Mouse (Mus musculus): ENCODE results near the gene Gm8104. TPM values are rescaled to one million over a fixed set of nuclear protein-coding genes. Genes with fewer than 3 reads are reported as not detected.
"Not testable (repeated sequence)": the region's sequence is repeated elsewhere in the genome, so short reads cannot be mapped to it uniquely, and the experiment has no call there.

Gm8104 gene
- not detected in 2 replicates for polyA plus RNA-seq (2012; rRNA removed)
- not detected in 2 replicates for polyA plus RNA-seq (2014; fragmentation: Nextera tagmentation; extraction: Ambion mirVana)

GRCm38 (mm10) chr14:43100301-43100700 lies at the start of gene Gm8104:
Gene Gm8104 (plus strand): TSS chr14:43100601.
- H3K27me3 ChIP-seq (ENCODE audit: control insufficient read depth, insufficient read depth, low read length); H3K27ac ChIP-seq; H3K9me3 ChIP-seq (ENCODE audit: control insufficient read depth, low read length); DNase-seq (ENCODE audit: low read depth in 3 of 3, low spot score in 3 of 3); H3K36me3 ChIP-seq (replicated peaks; ENCODE audit: control insufficient read depth, insufficient read depth, low read depth); H3K4me1 ChIP-seq (replicated peaks; ENCODE audit: control insufficient read depth in 2 of 2, insufficient read depth in 2 of 2, low read length in 1 of 2); H3K4me3 ChIP-seq (ENCODE audit: insufficient read depth in 1 of 2, low read depth in 2 of 2, low read length in 2 of 2); H3K4me2 ChIP-seq (ENCODE audit: low read depth); ATAC-seq (ENCODE audit: insufficient read depth); H3K9ac ChIP-seq (replicated peaks): not testable (repeated sequence)
- 41% methylated on average over 2 of the region's 3 CpGs for WGBS (ENCODE audit: insufficient replicate concordance)

GRCm38 (mm10) chr14:43058063-43058462 lies 42.3 kb upstream of the Gm8104 start:
- not testable (repeated sequence) for H3K9ac ChIP-seq (replicated peaks); H3K4me1 ChIP-seq (replicated peaks; ENCODE audit: control insufficient read depth in 2 of 2, insufficient read depth in 2 of 2, low read length in 1 of 2); ATAC-seq (ENCODE audit: insufficient read depth); H3K36me3 ChIP-seq (replicated peaks; ENCODE audit: control insufficient read depth, insufficient read depth, low read depth); DNase-seq (ENCODE audit: low read depth in 3 of 3, low spot score in 3 of 3); H3K27ac ChIP-seq; H3K27me3 ChIP-seq (ENCODE audit: control insufficient read depth, insufficient read depth, low read length); H3K9me3 ChIP-seq (ENCODE audit: control insufficient read depth, low read length); H3K4me2 ChIP-seq (ENCODE audit: low read depth); H3K4me3 ChIP-seq (ENCODE audit: insufficient read depth in 1 of 2, low read depth in 2 of 2, low read length in 2 of 2)
- 54% methylated on average over 3 of the region's 3 CpGs for WGBS (ENCODE audit: insufficient replicate concordance)

GRCm38 (mm10) chr14:43060179-43060578 lies 40.2 kb upstream of the Gm8104 start:
- not testable (repeated sequence) for H3K9me3 ChIP-seq (ENCODE audit: control insufficient read depth, low read length); H3K27ac ChIP-seq; H3K4me1 ChIP-seq (replicated peaks; ENCODE audit: control insufficient read depth in 2 of 2, insufficient read depth in 2 of 2, low read length in 1 of 2); ATAC-seq (ENCODE audit: insufficient read depth); H3K36me3 ChIP-seq (replicated peaks; ENCODE audit: control insufficient read depth, insufficient read depth, low read depth); DNase-seq (ENCODE audit: low read depth in 3 of 3, low spot score in 3 of 3); H3K27me3 ChIP-seq (ENCODE audit: control insufficient read depth, insufficient read depth, low read length); H3K4me2 ChIP-seq (ENCODE audit: low read depth); H3K9ac ChIP-seq (replicated peaks); H3K4me3 ChIP-seq (ENCODE audit: insufficient read depth in 1 of 2, low read depth in 2 of 2, low read length in 2 of 2)
- 55% methylated on average over 4 of the region's 4 CpGs for WGBS (ENCODE audit: insufficient replicate concordance)

GRCm38 (mm10) chr14:43076543-43076942 lies 23.9 kb upstream of the Gm8104 start, which contains the start of gene Gm8094:
Gene Gm8094 (minus strand): TSS chr14:43076643.
- not testable (repeated sequence) for H3K36me3 ChIP-seq (replicated peaks; ENCODE audit: control insufficient read depth, insufficient read depth, low read depth); H3K4me1 ChIP-seq (replicated peaks; ENCODE audit: control insufficient read depth in 2 of 2, insufficient read depth in 2 of 2, low read length in 1 of 2); H3K4me3 ChIP-seq (ENCODE audit: insufficient read depth in 1 of 2, low read depth in 2 of 2, low read length in 2 of 2); H3K27me3 ChIP-seq (ENCODE audit: control insufficient read depth, insufficient read depth, low read length); H3K9me3 ChIP-seq (ENCODE audit: control insufficient read depth, low read length); H3K9ac ChIP-seq (replicated peaks); H3K4me2 ChIP-seq (ENCODE audit: low read depth); H3K27ac ChIP-seq; ATAC-seq (ENCODE audit: insufficient read depth); DNase-seq (ENCODE audit: low read depth in 3 of 3, low spot score in 3 of 3)
- 54% methylated on average over 2 of the region's 2 CpGs for WGBS (ENCODE audit: insufficient replicate concordance)

- not testable (repeated sequence) for H3K4me3 ChIP-seq (ENCODE audit: insufficient read depth in 1 of 2, low read depth in 2 of 2, low read length in 2 of 2); H3K4me2 ChIP-seq (ENCODE audit: low read depth); ATAC-seq (ENCODE audit: insufficient read depth); H3K9ac ChIP-seq (replicated peaks); DNase-seq (ENCODE audit: low read depth in 3 of 3, low spot score in 3 of 3); H3K36me3 ChIP-seq (replicated peaks; ENCODE audit: control insufficient read depth, insufficient read depth, low read depth); H3K9me3 ChIP-seq (ENCODE audit: control insufficient read depth, low read length); H3K27me3 ChIP-seq (ENCODE audit: control insufficient read depth, insufficient read depth, low read length); H3K4me1 ChIP-seq (replicated peaks; ENCODE audit: control insufficient read depth in 2 of 2, insufficient read depth in 2 of 2, low read length in 1 of 2); H3K27ac ChIP-seq
- 38% methylated on average over 1 of the region's 1 CpGs for WGBS (ENCODE audit: insufficient replicate concordance)
Observed at GRCm38 (mm10) chr14:43084936-43085730, 15.3 kb upstream of the Gm8104 start.

- H3K9ac ChIP-seq (replicated peaks); H3K36me3 ChIP-seq (replicated peaks; ENCODE audit: control insufficient read depth, insufficient read depth, low read depth); H3K4me3 ChIP-seq (ENCODE audit: insufficient read depth in 1 of 2, low read depth in 2 of 2, low read length in 2 of 2); H3K9me3 ChIP-seq (ENCODE audit: control insufficient read depth, low read length); H3K27ac ChIP-seq; H3K4me2 ChIP-seq (ENCODE audit: low read depth); ATAC-seq (ENCODE audit: insufficient read depth); DNase-seq (ENCODE audit: low read depth in 3 of 3, low spot score in 3 of 3); H3K27me3 ChIP-seq (ENCODE audit: control insufficient read depth, insufficient read depth, low read length); H3K4me1 ChIP-seq (replicated peaks; ENCODE audit: control insufficient read depth in 2 of 2, insufficient read depth in 2 of 2, low read length in 1 of 2): not testable (repeated sequence)
- 44% methylated on average over 1 of the region's 14 CpGs for WGBS (ENCODE audit: insufficient replicate concordance)
Observed at GRCm38 (mm10) chr14:43089103-43089919, 11.1 kb upstream of the Gm8104 start.

GRCm38 (mm10) chr14:43119673-43120072 lies 19.3 kb downstream of the Gm8104 start:
- H3K4me1 ChIP-seq (replicated peaks; ENCODE audit: control insufficient read depth in 2 of 2, insufficient read depth in 2 of 2, low read length in 1 of 2); H3K4me3 ChIP-seq (ENCODE audit: insufficient read depth in 1 of 2, low read depth in 2 of 2, low read length in 2 of 2); H3K4me2 ChIP-seq (ENCODE audit: low read depth); ATAC-seq (ENCODE audit: insufficient read depth); H3K9me3 ChIP-seq (ENCODE audit: control insufficient read depth, low read length); H3K27me3 ChIP-seq (ENCODE audit: control insufficient read depth, insufficient read depth, low read length); H3K36me3 ChIP-seq (replicated peaks; ENCODE audit: control insufficient read depth, insufficient read depth, low read depth); H3K9ac ChIP-seq (replicated peaks); H3K27ac ChIP-seq; DNase-seq (ENCODE audit: low read depth in 3 of 3, low spot score in 3 of 3): not testable (repeated sequence)
- 61% methylated on average over 1 of the region's 3 CpGs for WGBS (ENCODE audit: insufficient replicate concordance)

GRCm38 (mm10) chr14:43126286-43126685 lies 25.9 kb downstream of the Gm8104 start:
- not testable (repeated sequence) for H3K9me3 ChIP-seq (ENCODE audit: control insufficient read depth, low read length); H3K4me2 ChIP-seq (ENCODE audit: low read depth); H3K27me3 ChIP-seq (ENCODE audit: control insufficient read depth, insufficient read depth, low read length); H3K4me3 ChIP-seq (ENCODE audit: insufficient read depth in 1 of 2, low read depth in 2 of 2, low read length in 2 of 2); ATAC-seq (ENCODE audit: insufficient read depth); H3K4me1 ChIP-seq (replicated peaks; ENCODE audit: control insufficient read depth in 2 of 2, insufficient read depth in 2 of 2, low read length in 1 of 2); H3K36me3 ChIP-seq (replicated peaks; ENCODE audit: control insufficient read depth, insufficient read depth, low read depth); H3K9ac ChIP-seq (replicated peaks); DNase-seq (ENCODE audit: low read depth in 3 of 3, low spot score in 3 of 3); H3K27ac ChIP-seq
